26 mouse cellular contexts compared by ENCODE assay signal in the genomic region with DNA sequence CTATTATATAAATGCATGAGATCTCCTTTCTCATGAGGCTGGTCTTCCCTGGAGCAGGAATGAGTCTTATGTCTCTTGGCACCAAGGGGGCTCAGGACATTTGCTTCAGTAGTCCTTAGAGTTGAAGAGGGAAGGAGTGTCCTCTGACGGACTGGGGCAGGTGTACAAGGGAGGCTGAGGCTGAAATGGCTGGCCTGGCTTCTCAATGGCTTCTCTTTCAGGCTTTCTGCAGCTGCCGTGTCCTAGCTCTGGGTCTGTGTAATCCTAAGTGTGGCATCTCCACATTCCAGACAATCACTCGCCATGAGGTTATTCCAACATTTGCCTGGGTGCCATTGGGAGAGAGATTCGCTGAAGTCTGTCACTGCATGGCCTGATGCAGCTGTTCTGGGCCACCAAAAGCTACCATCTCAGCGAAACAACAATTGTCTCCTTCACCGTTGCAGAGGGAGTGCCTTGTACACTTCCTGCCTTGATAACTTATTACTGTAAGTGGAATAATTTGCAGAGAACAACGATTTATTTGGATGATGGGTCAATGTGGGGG.
"Had no signal": no experiment of that assay in that cellular context is flagged by ENCODE, and none has a peak within 500 bp of the region (broad histone marks: within the 10 kb centered on the region; RNA-seq: fewer than 3 reads in every experiment).

No protein-coding gene starts in this region.

- H3K9ac ChIP-seq: kidney, embryonic 15.5 days; liver, embryonic 12.5 days; liver, embryonic 15.5 days; lung, embryonic 15.5 days; neural tube, embryonic 12.5 days; neural tube, embryonic 15.5 days had no signal

- H3K4me2 ChIP-seq: kidney, embryonic 15.5 days; liver, embryonic 12.5 days; liver, embryonic 15.5 days; lung, embryonic 15.5 days; midbrain, embryonic 11.5 days; neural tube, embryonic 12.5 days; neural tube, embryonic 15.5 days had no signal

- H3K4me3 ChIP-seq: kidney, embryonic 15.5 days; left cerebral cortex, adult 2 months; liver, embryonic 12.5 days; liver, embryonic 15.5 days; lung, embryonic 15.5 days; megakaryocyte, embryonic 14.5 days; neural tube, embryonic 12.5 days; neural tube, embryonic 15.5 days had no signal

- H3K4me1 ChIP-seq: kidney, embryonic 15.5 days; liver, embryonic 12.5 days; liver, embryonic 15.5 days; lung, embryonic 15.5 days; megakaryocyte, embryonic 14.5 days; neural tube, embryonic 12.5 days; neural tube, embryonic 15.5 days had no signal

- H3K36me3 ChIP-seq: kidney, embryonic 15.5 days; liver, embryonic 12.5 days; liver, embryonic 15.5 days; lung, embryonic 15.5 days; neural tube, embryonic 12.5 days; neural tube, embryonic 15.5 days had no signal

- DNase-seq: kidney, adult 11 months; kidney, adult 8-10 months; kidney, postnatal 10 days; kidney, postnatal 36 days; layer of hippocampus, postnatal 36 days; liver; lung, adult 18-20 months; lung, postnatal 10 days; lung, postnatal 36 days; midbrain, embryonic 14.5 days; right cerebral cortex, adult 18-20 months; right cerebral cortex, postnatal 14 days; right cerebral cortex, postnatal 4 days; thymus, adult 2 months; thymus, postnatal 14 days; thymus, postnatal 4 days had no signal

- ATAC-seq: liver, embryonic 12.5 days had no signal

- H3K27ac ChIP-seq: kidney, embryonic 15.5 days; left cerebral cortex, adult 2 months; liver, embryonic 12.5 days; liver, embryonic 15.5 days; lung, embryonic 15.5 days; neural tube, embryonic 12.5 days; neural tube, embryonic 15.5 days; stomach, postnatal 0 days had no signal

- H3K27me3 ChIP-seq: kidney, embryonic 15.5 days; liver, embryonic 12.5 days; liver, embryonic 15.5 days; lung, embryonic 15.5 days; neural tube, embryonic 12.5 days; neural tube, embryonic 15.5 days had no signal

- H3K9me3 ChIP-seq: kidney, embryonic 15.5 days; liver, embryonic 12.5 days; liver, embryonic 15.5 days; lung, embryonic 15.5 days; megakaryocyte, embryonic 14.5 days; neural tube, embryonic 12.5 days; neural tube, embryonic 15.5 days had no signal
